Mouse (Mus musculus) lung, adult 2 months (tissue): ENCODE data around the gene Macrod2. TPM values are rescaled to one million over a fixed set of nuclear protein-coding genes. Genes with fewer than 3 reads are reported as not detected.

Source experiments
- DNase-seq: peaks from one replicate; pipeline ENCODE4 v3.0.0; 2022
- H3K4me1 ChIP-seq: fragments of 200-500 bp; 2 replicates; pipeline ENCODE4 v1.6.1; 2011; ENCODE audit warnings: low read length; ENCODE audit not compliant: control insufficient read depth, insufficient read depth
- H3K4me3 ChIP-seq: fragments of 200-500 bp; replicated peaks from 2 replicates; pipeline ENCODE3; 2011; ENCODE audit warnings: low read depth, mild to moderate bottlenecking, control low read depth, low read length; ENCODE audit errors: extremely low read depth
- CTCF ChIP-seq: fragments of 200-500 bp; IDR thresholded peaks from 2 replicates; pipeline ENCODE4 v1.5.1; 2011; ENCODE audit warnings: mild to moderate bottlenecking, low read length, control low read depth; ENCODE audit not compliant: insufficient read depth
- POLR2A ChIP-seq: fragments of 200-500 bp; IDR thresholded peaks from 2 replicates; pipeline ENCODE4 v1.6.1; 2011; ENCODE audit warnings: low read depth, mild to moderate bottlenecking, control low read depth, low read length, borderline replicate concordance; ENCODE audit errors: extremely low read depth
- WGBS: fragments of 180-500 bp; shearing (Covaris S2); methylation state at CpG from one replicate; pipeline ENCODE4 v1.1.7; 2018; 5-methylcytosine and 5-hydroxymethylcytosine counted together
- polyA plus RNA-seq: library from polyadenylated mRNA; depleted of rRNA; stranded (reverse); fragments of >200 nt; gene quantifications from 2 replicates; pipeline ENCODE4 v1.2.3, GENCODE M21; 2012

Gene Macrod2
- polyA plus RNA-seq, 1 experiment = 2.6 TPM

- Histone ChIP-seq H3K4me3 (no peak overlapping the region), H3K4me1 (no peaks in the 10 kb centered on the region)
- no peak for DNase-seq
- WGBS = 35% methylated on average over 8 of the region's 8 CpGs
- TF ChIP-seq POLR2A (no peak), CTCF (no peak)
Measured at GRCm38 (mm10) chr2:141416855-141417544, 1021.9 kb downstream of the Macrod2 start.

DNA sequence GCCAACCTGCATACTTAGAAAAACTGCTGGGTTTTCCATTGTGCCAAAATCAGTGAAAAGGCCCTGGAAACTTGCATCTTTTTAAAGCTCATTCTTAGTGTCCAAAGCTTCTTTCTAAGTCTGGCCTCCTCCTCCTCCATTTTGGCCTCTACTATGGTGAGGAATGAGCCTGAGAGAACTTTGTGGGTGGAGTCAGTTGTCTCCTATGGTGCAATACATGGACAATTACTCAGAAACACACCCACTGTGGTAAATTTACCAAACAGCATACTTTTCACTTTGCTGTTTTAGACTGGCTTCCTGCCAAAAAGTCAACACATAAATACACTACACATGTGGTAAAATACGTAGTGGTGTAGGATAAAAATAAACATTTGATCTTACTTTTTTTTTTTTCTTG is 1024.7 kb downstream of the Macrod2 start:
- 23% methylated on average over 1 of the region's 1 CpGs for WGBS
- no peak for DNase-seq

DNA sequence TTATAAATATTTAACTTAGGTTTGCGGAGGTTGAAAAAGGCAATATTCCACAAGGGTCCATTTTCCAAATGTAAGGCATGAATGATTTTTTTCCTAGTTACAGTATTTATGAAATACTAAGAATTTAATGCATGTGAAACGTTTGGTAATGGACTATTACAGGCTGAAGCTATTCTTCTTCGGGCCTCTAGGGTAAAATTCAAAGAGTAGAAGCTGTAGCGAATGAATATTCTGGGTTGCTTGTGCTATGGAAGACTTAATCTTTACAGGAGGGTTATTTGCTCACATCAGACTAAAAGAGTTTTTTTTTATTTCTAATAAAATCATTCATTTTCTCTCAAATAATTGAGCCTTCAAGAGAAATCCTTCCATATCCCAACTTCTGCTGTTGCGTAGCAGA is 1039.0 kb downstream of the Macrod2 start:
- TF ChIP-seq POLR2A (no peak), CTCF (no peak)
- DNase-seq = no peak
- WGBS = 87% methylated on average over 5 of the region's 5 CpGs
- no peak overlapping the region for H3K4me3 ChIP-seq
- no peaks in the 10 kb centered on the region for H3K4me1 ChIP-seq

More for the DNA sequence above, 1024.7 kb downstream of the Macrod2 start:
- H3K4me1 ChIP-seq = no peaks in the 10 kb centered on the region
- H3K4me3 ChIP-seq = no peak overlapping the region
- TF ChIP-seq CTCF = no peak

DNA sequence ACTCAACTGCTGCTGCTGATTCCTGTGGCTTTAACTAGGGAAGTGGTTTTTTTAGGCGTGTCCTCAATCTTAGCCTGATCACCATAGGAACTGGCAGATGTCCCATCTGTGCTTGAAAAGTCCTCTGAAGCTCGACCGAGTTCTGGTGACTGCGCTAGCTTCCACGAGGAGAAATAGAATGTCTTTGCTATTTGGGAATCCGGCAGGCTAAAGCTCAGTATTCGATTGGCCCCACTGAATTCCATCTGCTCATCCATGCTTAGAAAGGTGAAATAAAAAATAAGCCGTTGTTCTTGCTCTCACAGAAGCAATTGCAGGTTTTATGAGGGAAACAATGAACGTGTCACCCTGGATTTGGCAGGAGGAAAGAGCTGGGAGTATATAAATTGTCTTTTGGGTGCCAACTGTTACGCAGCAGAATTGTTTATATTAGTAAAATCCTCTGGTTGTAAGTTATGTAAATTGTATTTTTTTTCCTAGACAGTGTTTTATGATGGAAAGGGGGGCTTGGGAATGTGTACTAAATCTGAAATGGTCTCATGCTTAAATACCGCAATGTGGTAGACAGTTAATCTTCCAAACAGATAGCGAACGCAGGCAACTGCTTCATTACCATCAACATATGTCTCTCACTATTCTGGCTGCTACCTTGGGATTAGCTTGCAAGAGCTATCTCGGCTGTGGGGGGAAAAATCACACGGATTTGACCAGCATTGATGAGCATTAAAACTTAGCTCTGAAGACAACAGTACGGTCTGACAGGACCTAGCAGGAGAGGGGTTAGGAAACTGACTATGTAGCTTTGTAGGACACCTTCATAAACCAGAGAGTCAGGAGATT is 1039.8 kb downstream of the Macrod2 start:
- Histone ChIP-seq H3K4me3 (no peak overlapping the region), H3K4me1 (no peaks in the 10 kb centered on the region)
- WGBS = 44% methylated on average over 16 of the region's 16 CpGs
- DNase-seq = no peak
- no peak for TF ChIP-seq POLR2A
- no peak for TF ChIP-seq CTCF

- no peak for DNase-seq
- 34% methylated on average over 2 of the region's 2 CpGs for WGBS
- no peak overlapping the region for H3K4me3 ChIP-seq
- TF ChIP-seq CTCF (no peak), POLR2A (no peak)
- H3K4me1 ChIP-seq = no peaks in the 10 kb centered on the region
Measured at GRCm38 (mm10) chr2:141441896-141442295, 1046.8 kb downstream of the Macrod2 start.

DNA sequence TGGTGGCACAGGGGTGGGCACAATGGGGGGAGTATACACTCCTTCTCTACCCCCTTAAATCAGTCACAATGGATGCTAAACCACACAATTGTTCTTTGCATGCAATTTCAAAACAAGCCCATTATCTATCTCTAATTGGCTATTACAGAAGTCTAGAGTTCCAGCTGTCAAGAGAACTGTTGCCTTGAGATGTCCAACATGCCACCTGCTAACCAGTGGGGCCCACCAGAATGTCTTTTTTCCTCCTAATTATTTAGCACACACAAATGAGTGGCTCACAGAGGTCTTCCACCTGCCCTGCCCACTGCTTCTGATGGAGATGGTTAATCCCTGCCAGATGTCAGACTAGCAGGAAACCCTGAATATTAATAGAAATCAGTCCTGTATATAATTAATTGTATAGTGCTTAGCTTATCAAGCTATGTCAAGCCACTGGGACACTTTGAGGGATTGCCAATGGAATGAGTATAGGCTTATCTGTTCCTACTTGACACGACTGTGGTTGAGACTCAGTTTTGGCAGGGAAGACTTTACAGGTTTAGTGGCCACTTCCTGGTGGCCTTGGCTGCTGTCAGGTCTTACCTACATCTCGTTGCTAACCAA is 1054.1 kb downstream of the Macrod2 start:
- Histone ChIP-seq H3K4me1 (no peaks in the 10 kb centered on the region), H3K4me3 (no peak overlapping the region)
- DNase-seq = no peak
- 29% methylated on average over 2 of the region's 2 CpGs for WGBS
- TF ChIP-seq POLR2A = no peak
- TF ChIP-seq CTCF = no peak

DNA sequence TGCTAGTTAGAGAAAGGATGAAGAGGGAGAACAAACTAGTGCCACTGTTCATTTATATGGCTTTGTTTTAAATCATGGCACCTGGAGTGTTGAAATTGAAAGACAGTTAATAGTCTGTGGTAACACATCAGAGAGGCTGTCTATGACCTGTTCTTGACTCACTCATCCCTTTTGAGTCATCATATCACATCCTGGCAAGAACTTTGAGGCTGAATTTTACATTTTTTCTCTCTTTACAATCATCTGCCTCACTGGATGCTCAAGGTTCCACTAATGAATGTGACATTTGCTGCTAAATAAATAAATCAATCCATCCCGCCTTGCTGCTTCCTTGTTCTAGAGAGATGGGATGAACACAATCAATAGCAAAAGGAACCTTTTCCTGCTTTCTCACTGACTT is 1068.8 kb downstream of the Macrod2 start:
- Histone ChIP-seq H3K4me1 (no peaks in the 10 kb centered on the region), H3K4me3 (no peak overlapping the region)
- TF ChIP-seq POLR2A (no peak), CTCF (no peak)
- WGBS = 84% methylated on average over 1 of the region's 1 CpGs
- DNase-seq = no peak

GRCm38 (mm10) chr2:141472791-141473190 is 1077.7 kb downstream of the Macrod2 start:
- no peak for DNase-seq

GRCm38 (mm10) chr2:141477585-141477984 is 1082.5 kb downstream of the Macrod2 start:
- no peak overlapping the region for H3K4me3 ChIP-seq

More at GRCm38 (mm10) chr2:141472791-141473190, 1077.7 kb downstream of the Macrod2 start:
- WGBS = 94% methylated on average over 1 of the region's 1 CpGs
- Histone ChIP-seq H3K4me1 (no peaks in the 10 kb centered on the region), H3K4me3 (no peak overlapping the region)
- TF ChIP-seq CTCF (no peak), POLR2A (no peak)

More at GRCm38 (mm10) chr2:141477585-141477984, 1082.5 kb downstream of the Macrod2 start:
- H3K4me1 ChIP-seq = no peaks in the 10 kb centered on the region
- no peak for DNase-seq
- no peak for TF ChIP-seq CTCF
- no peak for TF ChIP-seq POLR2A
- WGBS = 77% methylated on average over 3 of the region's 3 CpGs
